ENCODE assay signal across 9 mouse cellular contexts in the genomic region with DNA sequence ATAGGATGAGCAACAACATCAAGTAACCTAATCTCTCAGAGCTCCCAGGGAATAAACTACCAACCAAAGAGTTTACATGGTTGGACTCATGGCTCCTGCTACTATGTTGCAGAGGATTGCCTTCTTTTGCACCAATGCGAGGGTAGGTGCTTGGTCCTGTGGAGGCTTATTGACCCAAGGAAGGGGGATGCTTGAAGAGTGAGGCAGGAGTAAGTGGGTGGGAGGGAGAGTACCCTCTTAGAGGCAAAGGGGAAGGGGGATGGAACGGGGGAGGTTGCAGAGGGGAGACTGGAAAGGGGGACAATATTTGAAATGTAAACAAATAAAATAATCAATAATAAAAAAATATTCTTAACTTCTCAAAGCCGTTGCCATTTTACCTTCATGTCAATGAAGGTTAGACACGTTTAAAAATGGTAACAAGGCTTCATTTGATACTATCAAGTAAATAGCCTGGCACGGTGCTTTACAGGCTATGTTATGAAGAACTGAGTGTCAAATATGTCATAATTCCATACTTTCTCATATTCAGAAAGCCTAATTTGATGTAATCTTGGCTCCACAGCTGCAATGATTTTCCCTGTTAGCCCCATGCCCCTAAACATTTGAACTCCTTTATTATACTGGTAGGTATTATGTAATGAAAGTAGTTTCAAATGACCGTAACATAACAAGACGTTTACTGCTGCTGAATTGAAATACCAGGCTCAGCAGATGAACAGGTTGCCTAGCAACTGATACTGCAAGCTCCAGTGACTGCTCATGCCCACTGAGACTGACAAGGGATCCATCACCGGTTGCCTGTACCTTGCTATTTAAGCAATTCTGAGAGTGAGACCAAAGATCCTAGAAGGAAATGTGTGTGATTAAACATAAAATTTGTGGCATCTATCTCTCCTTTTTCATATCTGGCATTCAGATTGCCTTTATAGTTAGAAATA.
DNase-seq lines count a peak whose midpoint lies in the region; ATAC-seq lines count a peak whose summit lies in the region.
"Had no signal": no experiment of that assay in that cellular context is flagged by ENCODE, and none has a peak within 500 bp of the region (broad histone marks: within the 10 kb centered on the region; RNA-seq: fewer than 3 reads in every experiment).

No protein-coding gene starts in this region.

- DNase-seq in R1 (ENCODE audit: low read depth, low spot score), result peak; percentile 12
- DNase-seq in cerebellum, adult 9-11 months, result peak; percentile 66
- peak; percentile 13 for DNase-seq in hindbrain, embryonic 10.5 days (ENCODE audit: low spot score)
- peak; percentile 51 for DNase-seq in midbrain, embryonic 11.5 days (ENCODE audit: low spot score, missing footprints)
- no peak for DNase-seq in urinary bladder, postnatal 4 days (ENCODE audit: low spot score in 2 of 2)
- no peak for DNase-seq in liver
- no peak for DNase-seq in adrenal gland, postnatal 25 days
- DNase-seq in adrenal gland, adult 18-20 months (ENCODE audit: low spot score in 2 of 2), result no peak
- DNase-seq: heart, adult 11 months had no signal

- H3K9me3 ChIP-seq in hindbrain, embryonic 10.5 days, result no peaks in the 10 kb centered on the region
- H3K9me3 ChIP-seq in midbrain, embryonic 11.5 days (ENCODE audit: control insufficient read depth, low read length), result no peaks in the 10 kb centered on the region

- H3K27ac ChIP-seq in hindbrain, embryonic 10.5 days, result no peak overlapping the region
- H3K27ac ChIP-seq in midbrain, embryonic 11.5 days (ENCODE audit: low read depth, low read length), result no peak overlapping the region

- H3K27me3 ChIP-seq in hindbrain, embryonic 10.5 days (ENCODE audit: insufficient read depth, poor library complexity, severe bottlenecking), result no peaks in the 10 kb centered on the region
- H3K27me3 ChIP-seq in midbrain, embryonic 11.5 days (ENCODE audit: control insufficient read depth, insufficient read depth, low read length), result no peaks in the 10 kb centered on the region

- 52% methylated on average over 8 of the region's 8 CpGs for WGBS in hindbrain, embryonic 10.5 days
- 50% methylated on average over 8 of the region's 8 CpGs for WGBS in midbrain, embryonic 11.5 days

- H3K36me3 ChIP-seq in hindbrain, embryonic 10.5 days, result no peaks in the 10 kb centered on the region
- no peaks in the 10 kb centered on the region for H3K36me3 ChIP-seq in midbrain, embryonic 11.5 days (ENCODE audit: control insufficient read depth, insufficient read depth, low read length)

- peaks cover 10% of the 10 kb centered on the region; the same call in 1 of the 2 replicates for H3K4me1 ChIP-seq in hindbrain, embryonic 10.5 days (replicated peaks)
- H3K4me1 ChIP-seq in midbrain, embryonic 11.5 days (ENCODE audit: control insufficient read depth, insufficient read depth, low read length), result peaks cover 2% of the 10 kb centered on the region; the same call in 1 of the 2 replicates

- H3K4me3 ChIP-seq in hindbrain, embryonic 10.5 days, result no peak overlapping the region
- H3K4me3 ChIP-seq in midbrain, embryonic 11.5 days (ENCODE audit: low read depth, low read length), result no peak overlapping the region

- no peak overlapping the region for H3K4me2 ChIP-seq in midbrain, embryonic 11.5 days

- peak; percentile 92 for ATAC-seq in midbrain, embryonic 11.5 days (ENCODE audit: low FRiP score)

- no peak overlapping the region for H3K9ac ChIP-seq in midbrain, embryonic 11.5 days (ENCODE audit: low read length)

Comparison
In these comparisons a context has a peak if more than half of its experiments do, and no peak if none do; other contexts are left out.
1. DNase-seq: peak in R1 (single experiment), cerebellum, adult 9-11 months (single experiment), hindbrain, embryonic 10.5 days (single experiment) and midbrain, embryonic 11.5 days (single experiment); none in urinary bladder, postnatal 4 days (0 of 2), liver (single experiment), adrenal gland, postnatal 25 days (single experiment) and adrenal gland, adult 18-20 months (0 of 2).